Comparison of ENCODE assay signal across 18 mouse cellular contexts in the genomic region with DNA sequence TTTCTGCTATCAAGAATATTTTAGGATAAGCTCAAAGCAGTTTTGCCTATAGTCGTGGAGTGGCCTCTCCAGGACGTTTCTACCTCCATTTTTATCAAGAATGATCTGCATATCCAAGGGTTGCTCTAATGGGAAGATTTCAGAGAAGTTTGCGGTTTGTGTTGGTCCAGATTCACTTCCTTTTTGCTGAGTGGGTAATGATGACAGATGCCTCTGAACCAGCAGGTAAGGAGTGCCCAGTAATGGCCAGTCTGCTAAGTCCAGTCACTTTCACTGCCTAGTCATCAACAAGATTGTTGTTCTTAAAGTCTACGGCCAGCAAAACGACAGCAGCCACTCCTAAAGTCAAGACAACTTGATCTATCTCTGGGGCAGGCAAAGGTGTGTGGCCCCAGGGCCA. TPM values are rescaled to one million over a fixed set of nuclear protein-coding genes. Genes with fewer than 3 reads are reported as not detected.
"Had no signal": no experiment of that assay in that cellular context is flagged by ENCODE, and none has a peak within 500 bp of the region (broad histone marks: within the 10 kb centered on the region; RNA-seq: fewer than 3 reads in every experiment).

No protein-coding gene starts in this region.

- H3K4me3 ChIP-seq: limb, embryonic 12.5 days; liver, embryonic 13.5 days; lung, embryonic 15.5 days; midbrain, embryonic 10.5 days; midbrain, embryonic 15.5 days had no signal

- ATAC-seq: intestine, embryonic 16.5 days; liver, postnatal 0 days; midbrain, embryonic 15.5 days had no signal

- H3K9me3 ChIP-seq: limb, embryonic 12.5 days; liver, embryonic 13.5 days; lung, embryonic 15.5 days; midbrain, embryonic 10.5 days; midbrain, embryonic 15.5 days had no signal

- H3K27me3 ChIP-seq: limb, embryonic 12.5 days; liver, embryonic 13.5 days; lung, embryonic 15.5 days; midbrain, embryonic 15.5 days had no signal

- H3K36me3 ChIP-seq: limb, embryonic 12.5 days; liver, embryonic 13.5 days; lung, embryonic 15.5 days; midbrain, embryonic 10.5 days; midbrain, embryonic 15.5 days had no signal

- H3K27ac ChIP-seq: limb, embryonic 12.5 days; liver, embryonic 13.5 days; lung, embryonic 15.5 days; midbrain, embryonic 10.5 days; midbrain, embryonic 15.5 days had no signal

- DNase-seq: kidney, postnatal 25 days; layer of hippocampus, adult 9-11 months; layer of hippocampus, postnatal 36 days; liver; liver, embryonic 13.5 days; liver, postnatal 0 days; lung, postnatal 14 days; thymus, adult 18-20 months; thymus, postnatal 14 days had no signal

- H3K9ac ChIP-seq: limb, embryonic 12.5 days; liver, embryonic 13.5 days; liver, postnatal 0 days; lung, embryonic 15.5 days; midbrain, embryonic 15.5 days had no signal

- H3K4me2 ChIP-seq: limb, embryonic 12.5 days; liver, embryonic 13.5 days; lung, embryonic 15.5 days; midbrain, embryonic 15.5 days had no signal

- H3K4me1 ChIP-seq: liver, embryonic 13.5 days; midbrain, embryonic 10.5 days; midbrain, embryonic 15.5 days had no signal

RNA-seq across cellular contexts. Expression of gene 4930432M17Rik, which starts 32.8 kb away (rescaled TPM):
- total RNA-seq: layer of hippocampus, adult 18-20 months; layer of hippocampus, postnatal 36 days; left cerebral cortex, adult 8-10 months; left cerebral cortex, postnatal 36 days had no signal
- polyA plus RNA-seq: intestine, embryonic 16.5 days; limb, embryonic 12.5 days; liver, embryonic 13.5 days; liver, postnatal 0 days; lung, embryonic 15.5 days; midbrain, embryonic 10.5 days; midbrain, embryonic 15.5 days; neural tube, embryonic 14.5 days had no signal
